ENCODE assay signal across 17 mouse cellular contexts in genomic region chr14:20155718-20156117, GRCm38 (mm10).
"Had no signal": no experiment of that assay in that cellular context is flagged by ENCODE, and none has a peak within 500 bp of the region (broad histone marks: within the 10 kb centered on the region; RNA-seq: fewer than 3 reads in every experiment).

No protein-coding gene starts in this region.

- H3K4me3 ChIP-seq: layer of hippocampus, adult 2 months; left cerebral cortex, adult 2 months; liver, embryonic 13.5 days; midbrain, embryonic 15.5 days; neural tube, embryonic 13.5 days; stomach, embryonic 15.5 days had no signal

- H3K36me3 ChIP-seq: midbrain, embryonic 15.5 days; neural tube, embryonic 13.5 days; stomach, embryonic 15.5 days had no signal

- H3K9me3 ChIP-seq: liver, embryonic 13.5 days; midbrain, embryonic 15.5 days; neural tube, embryonic 13.5 days; stomach, embryonic 15.5 days had no signal

- H3K4me1 ChIP-seq: midbrain, embryonic 15.5 days had no signal

- H3K27me3 ChIP-seq: liver, embryonic 13.5 days; midbrain, embryonic 15.5 days; neural tube, embryonic 13.5 days; stomach, embryonic 15.5 days had no signal

- ATAC-seq: intestine, embryonic 16.5 days; midbrain, embryonic 15.5 days had no signal

- H3K9ac ChIP-seq: liver, embryonic 13.5 days; midbrain, embryonic 15.5 days; neural tube, embryonic 13.5 days; stomach, embryonic 15.5 days had no signal

- DNase-seq: kidney, adult 8-10 months; layer of hippocampus, adult 9-11 months; liver, embryonic 13.5 days; lung, adult 2 months; lung, postnatal 14 days; lung, postnatal 4 days; right cerebral cortex, adult 18-20 months; right cerebral cortex, postnatal 14 days; right cerebral cortex, postnatal 4 days; spleen, adult 18-20 months; thymus, postnatal 25 days had no signal

- H3K4me2 ChIP-seq: liver, embryonic 13.5 days; midbrain, embryonic 15.5 days; neural tube, embryonic 13.5 days; stomach, embryonic 15.5 days had no signal

- H3K27ac ChIP-seq: layer of hippocampus, adult 2 months; left cerebral cortex, adult 2 months; liver, embryonic 13.5 days; midbrain, embryonic 15.5 days; neural tube, embryonic 13.5 days; stomach, embryonic 15.5 days had no signal
